Mouse (Mus musculus) stomach, embryonic 14.5 days (tissue): ENCODE data around the gene Pfn2. TPM values are rescaled to one million over a fixed set of nuclear protein-coding genes. Genes with fewer than 3 reads are reported as not detected.
"Not testable (repeated sequence)": the region's sequence is repeated elsewhere in the genome, so short reads cannot be mapped to it uniquely, and the experiment has no call there.

ENCODE experiments used
- ATAC-seq: fragments of 200-750 bp; cut with Nextera tagmentation; 2 replicates; pipeline ENCODE4 v1.8.0; 2017; ENCODE audit warnings: low read depth, moderate TSS enrichment; ENCODE audit not compliant: insufficient number of reproducible peaks, insufficient read depth, low FRiP score
- H3K27ac ChIP-seq: fragments of 300-500 bp; sonication (generic); 2 replicates; pipeline ENCODE4 v1.5.1; 2014; ENCODE audit warnings: mild to moderate bottlenecking, low read length, moderate library complexity, mixed read lengths
- H3K27me3 ChIP-seq: fragments of 300-500 bp; sonication (generic); 2 replicates; pipeline ENCODE4 v1.6.1; 2014; ENCODE audit warnings: low read length, control low read depth, mixed read lengths; ENCODE audit not compliant: control insufficient read depth, insufficient read depth
- H3K36me3 ChIP-seq: fragments of 300-500 bp; sonication (generic); 2 replicates; pipeline ENCODE4 v1.6.1; 2014; ENCODE audit warnings: mild to moderate bottlenecking, control low read depth, low read length, moderate library complexity, mixed read lengths; ENCODE audit not compliant: control insufficient read depth, insufficient read depth
- H3K4me1 ChIP-seq: fragments of 300-500 bp; sonication (generic); 2 replicates; pipeline ENCODE4 v1.6.1; 2014; ENCODE audit warnings: low read length, control low read depth, mixed read lengths; ENCODE audit not compliant: control insufficient read depth, insufficient read depth
- H3K4me2 ChIP-seq: fragments of 300-500 bp; sonication (generic); replicated peaks from 2 replicates; pipeline ENCODE4 v1.6.1; 2014; ENCODE audit warnings: low read depth, low read length, control low read depth
- H3K4me3 ChIP-seq: fragments of 300-500 bp; sonication (generic); 2 replicates; pipeline ENCODE4 v1.5.1; 2014; ENCODE audit warnings: low read depth, low read length, control low read depth
- H3K9ac ChIP-seq: fragments of 300-500 bp; sonication (generic); replicated peaks from 2 replicates; pipeline ENCODE4 v1.6.1; 2014; ENCODE audit warnings: low read depth, mild to moderate bottlenecking, control low read depth, low read length, moderate library complexity, mixed read lengths
- H3K9me3 ChIP-seq: fragments of 300-500 bp; sonication (generic); 2 replicates; pipeline ENCODE4 v1.6.1; 2016; ENCODE audit warnings: low read depth, low read length, control low read depth; ENCODE audit not compliant: control insufficient read depth
- WGBS: fragments of 180-500 bp; shearing (Covaris S2); extraction: QIAGEN DNeasy Blood & Tissue Kit; methylation state at CpG from one replicate; pipeline ENCODE4 v1.1.7; 2014; 5-methylcytosine and 5-hydroxymethylcytosine counted together
- polyA plus RNA-seq: library from polyadenylated mRNA; unstranded; fragments of >200 nt; fragmentation: Nextera tagmentation; extraction: Ambion mirVana; gene quantifications from 2 replicates; pipeline ENCODE4 v1.2.1, GENCODE M21; 2014

The Pfn2 gene
- polyA plus RNA-seq, 1 experiment from 2014 or later = 105 TPM

DNA sequence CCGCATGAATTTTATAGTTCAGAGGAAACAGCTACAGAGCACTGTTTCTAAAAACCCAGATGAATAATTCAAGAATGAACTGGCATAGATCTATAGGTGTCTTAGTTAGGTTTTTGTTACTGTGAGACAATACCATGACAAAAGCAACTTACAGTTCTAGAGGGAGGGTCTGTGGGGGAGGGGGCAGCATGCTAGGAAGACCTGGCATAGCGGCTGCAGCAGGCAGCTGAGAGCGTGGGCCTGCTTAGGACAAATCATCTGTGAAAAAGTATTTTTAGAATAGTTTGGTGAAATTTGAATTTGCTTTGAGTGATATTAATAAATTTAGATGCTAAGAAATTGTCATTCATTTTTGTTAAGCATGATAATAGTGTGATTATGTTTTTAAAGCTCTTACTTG, 22.0 kb downstream of the Pfn2 start:
- Histone ChIP-seq H3K36me3 (no peaks in the 10 kb centered on the region; the same call in 1 of the 2 replicates), H3K4me3 (no peak overlapping the region), H3K9me3 (no peaks in the 10 kb centered on the region), H3K27me3 (no peaks in the 10 kb centered on the region), H3K9ac (no peak overlapping the region), H3K4me1 (no peaks in the 10 kb centered on the region), H3K27ac (no peak overlapping the region), H3K4me2 (no peak overlapping the region)
- WGBS = 92% methylated on average over 3 of the region's 3 CpGs
- ATAC-seq = no peak

DNA sequence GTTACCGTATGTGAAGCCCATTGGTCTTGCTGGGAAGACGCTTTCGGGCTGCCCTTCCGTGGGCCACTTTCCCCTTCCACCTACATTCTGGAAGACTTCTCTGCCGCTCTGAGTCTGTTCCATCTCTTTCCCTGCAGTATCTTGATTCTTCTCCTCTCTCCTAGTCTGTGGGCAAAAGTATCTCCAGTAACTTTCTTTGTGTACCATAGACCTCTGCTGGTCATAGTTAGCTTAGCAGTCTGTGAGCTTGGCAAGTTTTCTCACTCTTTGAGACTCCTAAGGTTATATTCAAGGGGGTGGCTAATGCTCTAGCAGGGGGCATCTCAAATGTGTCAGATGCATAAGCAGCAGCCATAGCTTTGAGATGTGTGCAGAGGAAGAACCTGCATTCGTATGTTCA, 32.4 kb downstream of the Pfn2 start:
- no peaks in the 10 kb centered on the region for H3K4me1 ChIP-seq
- H3K4me2 ChIP-seq = no peak overlapping the region
- H3K27me3 ChIP-seq = no peaks in the 10 kb centered on the region
- no peak overlapping the region for H3K27ac ChIP-seq
- ATAC-seq = no peak
- no peaks in the 10 kb centered on the region for H3K9me3 ChIP-seq
- no peak overlapping the region for H3K4me3 ChIP-seq
- H3K9ac ChIP-seq = no peak overlapping the region
- H3K36me3 ChIP-seq = no peaks in the 10 kb centered on the region
- 84% methylated on average over 6 of the region's 6 CpGs for WGBS

DNA sequence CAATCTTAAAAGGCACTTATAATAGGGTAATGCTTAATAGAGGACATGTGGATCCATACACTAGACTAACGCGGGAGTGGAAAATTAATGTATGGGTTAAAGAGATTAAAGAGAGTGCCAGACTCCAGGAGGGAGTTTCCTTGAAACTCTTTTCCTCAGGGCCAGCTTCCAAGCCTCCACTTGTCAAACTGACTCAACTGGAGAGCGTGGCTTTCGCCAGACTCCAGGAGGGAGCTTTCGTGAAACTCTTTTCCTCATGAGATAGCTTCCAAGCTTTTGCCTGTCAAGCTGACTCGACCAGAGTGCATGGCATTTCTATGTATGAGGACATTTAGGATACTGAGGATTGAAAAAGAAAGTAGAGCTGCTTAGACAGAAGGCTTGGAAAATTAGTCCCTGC, 52.8 kb downstream of the Pfn2 start:
- H3K27ac ChIP-seq, H3K9me3 ChIP-seq, H3K4me1 ChIP-seq, H3K9ac ChIP-seq, H3K36me3 ChIP-seq, ATAC-seq, H3K27me3 ChIP-seq, H3K4me2 ChIP-seq, H3K4me3 ChIP-seq: not testable (repeated sequence)
- 47% methylated on average over 6 of the region's 6 CpGs for WGBS

Other genes with a start within 250 kb of the Pfn2 start
- gene Commd2, start 196.4 kb downstream of the Pfn2 start, polyA plus RNA-seq = 89.5 and 93.2 TPM in 2 replicates
- not detected in 2 replicates for gene Ankub1, start 155.3 kb downstream of the Pfn2 start, polyA plus RNA-seq
- gene Rnf13, start 112.0 kb downstream of the Pfn2 start, polyA plus RNA-seq = 76.8 and 84.5 TPM in 2 replicates